Mouse (Mus musculus) embryo, embryonic 9.5 days (tissue): Measurements from ENCODE around the gene Polrmt.

Source experiments
- DNase-seq: peaks from one replicate; pipeline ENCODE4 v3.0.0-alpha.2; 2017; ENCODE audit errors: extremely low spot score

Polrmt gene

GRCm38 (mm10) chr10:79745898-79746773 is at the start of gene Polrmt:
Polrmt (minus strand) TSS chr10:79746581.
- peak; percentile 91 for DNase-seq

GRCm38 (mm10) chr10:79795905-79796304 is 49.5 kb upstream of the Polrmt start:
- no peak for DNase-seq

GRCm38 (mm10) chr10:79794491-79794931 is 48.1 kb upstream of the Polrmt start:
- no peak for DNase-seq

GRCm38 (mm10) chr10:79793738-79794490 is 47.5 kb upstream of the Polrmt start:
- peak; percentile 64 for DNase-seq

- peak; percentile 79 for DNase-seq
These were observed 46.8 kb upstream of the Polrmt start, which contains the start of gene Palm for GRCm38 (mm10) chr10:79793051-79793737. Palm (plus strand) TSS chr10:79793572.

- no peak for DNase-seq
These were observed 46.1 kb upstream of the Polrmt start for GRCm38 (mm10) chr10:79792339-79793040.

GRCm38 (mm10) chr10:79790861-79791260 is 44.5 kb upstream of the Polrmt start, which contains the start of gene Prss57:
Prss57 (minus strand) TSS chr10:79790961.
- no peak for DNase-seq

- no peak for DNase-seq
These were observed 43.2 kb upstream of the Polrmt start for GRCm38 (mm10) chr10:79789581-79789980.

GRCm38 (mm10) chr10:79788386-79789158 is 42.2 kb upstream of the Polrmt start:
- DNase-seq, result peak; percentile 77

- DNase-seq, result no peak
These were observed 37.8 kb upstream of the Polrmt start for GRCm38 (mm10) chr10:79783920-79784800.

GRCm38 (mm10) chr10:79783050-79783449 is 36.7 kb upstream of the Polrmt start:
- DNase-seq, result no peak

- DNase-seq, result no peak
These were observed 35.6 kb upstream of the Polrmt start for GRCm38 (mm10) chr10:79781956-79782355.

GRCm38 (mm10) chr10:79781139-79781538 is 34.8 kb upstream of the Polrmt start:
- no peak for DNase-seq

- peak; percentile 81 for DNase-seq
These were observed 34.3 kb upstream of the Polrmt start for GRCm38 (mm10) chr10:79780664-79781015.

GRCm38 (mm10) chr10:79779784-79780663 is 33.6 kb upstream of the Polrmt start:
- peak; percentile 98 for DNase-seq

GRCm38 (mm10) chr10:79779193-79779592 is 32.8 kb upstream of the Polrmt start:
- DNase-seq, result no peak

- no peak for DNase-seq
These were observed 31.6 kb upstream of the Polrmt start for GRCm38 (mm10) chr10:79778006-79778405.

GRCm38 (mm10) chr10:79777103-79777531 is 30.7 kb upstream of the Polrmt start, which contains the start of gene Fstl3:
Fstl3 (plus strand) TSS chr10:79777272.
- DNase-seq, result peak; percentile 47
